Mouse (Mus musculus) hindbrain, embryonic 14.5 days (tissue): ENCODE measurements around the gene Sema3c. TPM values are rescaled to one million over a fixed set of nuclear protein-coding genes. Genes with fewer than 3 reads are reported as not detected.
A peak's percentile ranks its signal among the peaks of the same experiment; 100 is the strongest.

Experiments used
- ATAC-seq: fragments of 200-750 bp; cut with Nextera tagmentation; 2 replicates; pipeline ENCODE4 v1.8.0; 2017; ENCODE audit warnings: moderate number of reproducible peaks, mild to moderate bottlenecking, moderate TSS enrichment, moderate library complexity; ENCODE audit not compliant: low FRiP score
- DNase-seq: peaks from one replicate; pipeline ENCODE4 v3.0.0-alpha.2; 2015; ENCODE audit warnings: low spot score
- H3K27ac ChIP-seq: fragments of 300-500 bp; sonication (generic); 2 replicates; pipeline ENCODE4 v1.5.1; 2014; ENCODE audit warnings: mild to moderate bottlenecking, moderate library complexity
- H3K27me3 ChIP-seq: fragments of 300-500 bp; sonication (generic); 2 replicates; pipeline ENCODE4 v1.6.1; 2014; ENCODE audit warnings: mild to moderate bottlenecking, low read length, mixed read lengths; ENCODE audit not compliant: control insufficient read depth, insufficient read depth
- H3K36me3 ChIP-seq: fragments of 300-500 bp; sonication (generic); replicated peaks from 2 replicates; pipeline ENCODE4 v1.6.1; 2014; ENCODE audit not compliant: control insufficient read depth, insufficient read depth
- H3K4me1 ChIP-seq: fragments of 300-500 bp; sonication (generic); replicated peaks from 2 replicates; pipeline ENCODE4 v1.6.1; 2014; ENCODE audit warnings: antibody characterized with exemption, low read length, mixed read lengths; ENCODE audit not compliant: control insufficient read depth, insufficient read depth
- H3K4me2 ChIP-seq: fragments of 300-500 bp; sonication (generic); replicated peaks from 2 replicates; pipeline ENCODE4 v1.6.1; 2014; ENCODE audit warnings: mild to moderate bottlenecking, moderate library complexity
- H3K4me3 ChIP-seq: fragments of 300-500 bp; sonication (generic); replicated peaks from 2 replicates; pipeline ENCODE4 v1.5.1; 2014; ENCODE audit warnings: mild to moderate bottlenecking, low read length
- H3K9ac ChIP-seq: fragments of 300-500 bp; sonication (generic); 2 replicates; pipeline ENCODE4 v1.6.1; 2014
- H3K9me3 ChIP-seq: fragments of 300-500 bp; sonication (generic); 2 replicates; pipeline ENCODE4 v1.6.1; 2016; ENCODE audit warnings: low read length; ENCODE audit not compliant: control insufficient read depth
- WGBS: fragments of 180-500 bp; shearing (Covaris S2); extraction: QIAGEN DNeasy Blood & Tissue Kit; methylation state at CpG from one replicate; pipeline ENCODE4 v1.1.7; 2014; 5-methylcytosine and 5-hydroxymethylcytosine counted together
- polyA plus RNA-seq: library from polyadenylated mRNA; unstranded; fragments of >200 nt; fragmentation: Nextera tagmentation; extraction: Ambion mirVana; gene quantifications from 2 replicates; pipeline ENCODE4 v1.2.1, GENCODE M21; 2014

The Sema3c gene
- polyA plus RNA-seq, 1 experiment from 2014 or later = 22.0 TPM

- Histone ChIP-seq H3K4me2 (no peak overlapping the region), H3K9me3 (no peaks in the 10 kb centered on the region), H3K4me3 (no peak overlapping the region), H3K27ac (no peak overlapping the region), H3K4me1 (no peaks in the 10 kb centered on the region), H3K36me3 (no peaks in the 10 kb centered on the region), H3K27me3 (no peaks in the 10 kb centered on the region), H3K9ac (no peak overlapping the region)
- 87% methylated on average over 2 of the region's 2 CpGs for WGBS
- DNase-seq (no peak), ATAC-seq (no peak)
These were observed 121.3 kb downstream of the Sema3c start for GRCm38 (mm10) chr5:17695366-17695765.

- Histone ChIP-seq H3K9me3 (no peaks in the 10 kb centered on the region), H3K36me3 (no peaks in the 10 kb centered on the region), H3K4me1 (no peaks in the 10 kb centered on the region), H3K4me2 (no peak overlapping the region), H3K27ac (no peak overlapping the region), H3K4me3 (no peak overlapping the region), H3K9ac (no peak overlapping the region), H3K27me3 (no peaks in the 10 kb centered on the region)
- DNase-seq (no peak), ATAC-seq (no peak)
- 84% methylated on average over 2 of the region's 2 CpGs for WGBS
These were observed 124.8 kb downstream of the Sema3c start for GRCm38 (mm10) chr5:17698905-17699304.

- H3K36me3 ChIP-seq = no peaks in the 10 kb centered on the region
- no peak overlapping the region for H3K4me2 ChIP-seq
- H3K9ac ChIP-seq = no peak overlapping the region
- H3K4me1 ChIP-seq = no peaks in the 10 kb centered on the region
- no peak overlapping the region for H3K4me3 ChIP-seq
- no peaks in the 10 kb centered on the region for H3K27me3 ChIP-seq
- H3K9me3 ChIP-seq = no peaks in the 10 kb centered on the region
- H3K27ac ChIP-seq = no peak overlapping the region
- no peak for ATAC-seq
- DNase-seq = no peak
- 75% methylated on average over 3 of the region's 3 CpGs for WGBS
These were observed 130.1 kb downstream of the Sema3c start for GRCm38 (mm10) chr5:17704160-17704559.

- no peaks in the 10 kb centered on the region for H3K27me3 ChIP-seq
- H3K9me3 ChIP-seq = no peaks in the 10 kb centered on the region
- H3K4me1 ChIP-seq = no peaks in the 10 kb centered on the region
- H3K36me3 ChIP-seq = no peaks in the 10 kb centered on the region
- no peak overlapping the region for H3K4me2 ChIP-seq
- WGBS = 26% methylated on average over 3 of the region's 3 CpGs
- H3K4me3 ChIP-seq = no peak overlapping the region
- no peak overlapping the region for H3K9ac ChIP-seq
- DNase-seq (no peak), ATAC-seq (no peak; the same call in 1 of the 2 replicates)
- no peak overlapping the region for H3K27ac ChIP-seq
These were observed 133.0 kb downstream of the Sema3c start for GRCm38 (mm10) chr5:17707086-17707485.

GRCm38 (mm10) chr5:17712374-17712773, 138.3 kb downstream of the Sema3c start:
- Histone ChIP-seq H3K27ac (no peak overlapping the region), H3K27me3 (no peaks in the 10 kb centered on the region), H3K36me3 (no peaks in the 10 kb centered on the region), H3K4me3 (no peak overlapping the region), H3K9ac (no peak overlapping the region), H3K4me2 (no peak overlapping the region), H3K4me1 (no peaks in the 10 kb centered on the region), H3K9me3 (no peaks in the 10 kb centered on the region)
- 67% methylated on average over 4 of the region's 4 CpGs for WGBS
- ATAC-seq (no peak), DNase-seq (no peak)

GRCm38 (mm10) chr5:17715206-17715605, 141.1 kb downstream of the Sema3c start:
- Histone ChIP-seq H3K4me3 (no peak overlapping the region), H3K9ac (no peak overlapping the region), H3K27me3 (no peaks in the 10 kb centered on the region), H3K4me1 (no peaks in the 10 kb centered on the region), H3K27ac (no peak overlapping the region), H3K4me2 (no peak overlapping the region), H3K36me3 (no peaks in the 10 kb centered on the region), H3K9me3 (no peaks in the 10 kb centered on the region)
- 48% methylated on average over 1 of the region's 1 CpGs for WGBS
- ATAC-seq = no peak
- DNase-seq = no peak

- H3K36me3 ChIP-seq = no peaks in the 10 kb centered on the region
- H3K27ac ChIP-seq = no peak overlapping the region
- no peak for DNase-seq
- WGBS = 76% methylated on average over 4 of the region's 4 CpGs
- H3K4me1 ChIP-seq = no peaks in the 10 kb centered on the region
- no peak for ATAC-seq
- H3K4me2 ChIP-seq = no peak overlapping the region
- no peaks in the 10 kb centered on the region for H3K9me3 ChIP-seq
- H3K27me3 ChIP-seq = no peaks in the 10 kb centered on the region
- H3K9ac ChIP-seq = no peak overlapping the region
- H3K4me3 ChIP-seq = no peak overlapping the region
These were observed 145.9 kb downstream of the Sema3c start for GRCm38 (mm10) chr5:17720011-17720410.

GRCm38 (mm10) chr5:17724031-17724430, 149.9 kb downstream of the Sema3c start:
- H3K36me3 ChIP-seq = no peaks in the 10 kb centered on the region
- no peak for DNase-seq
- WGBS = 41% methylated on average over 2 of the region's 2 CpGs
- H3K9ac ChIP-seq = no peak overlapping the region
- H3K4me3 ChIP-seq = no peak overlapping the region
- no peaks in the 10 kb centered on the region for H3K4me1 ChIP-seq
- H3K4me2 ChIP-seq = no peak overlapping the region
- no peak overlapping the region for H3K27ac ChIP-seq
- ATAC-seq = peak; percentile 69; the same call in 1 of the 2 replicates
- H3K9me3 ChIP-seq = 0 out of 2 replicates have a peak, but pooled peaks cover 7% of the 10 kb centered on the region
- no peaks in the 10 kb centered on the region for H3K27me3 ChIP-seq

- no peak overlapping the region for H3K4me2 ChIP-seq
- H3K9me3 ChIP-seq = 0 out of 2 replicates have a peak, but pooled peaks cover 7% of the 10 kb centered on the region
- 62% methylated on average over 5 of the region's 5 CpGs for WGBS
- H3K4me1 ChIP-seq = no peaks in the 10 kb centered on the region
- no peak overlapping the region for H3K27ac ChIP-seq
- DNase-seq (no peak), ATAC-seq (no peak)
- no peaks in the 10 kb centered on the region for H3K36me3 ChIP-seq
- no peak overlapping the region for H3K4me3 ChIP-seq
- no peak overlapping the region for H3K9ac ChIP-seq
- no peaks in the 10 kb centered on the region for H3K27me3 ChIP-seq
These were observed 154.0 kb downstream of the Sema3c start for GRCm38 (mm10) chr5:17728047-17728446.

GRCm38 (mm10) chr5:17739805-17740204, 165.7 kb downstream of the Sema3c start:
- 57% methylated on average over 3 of the region's 3 CpGs for WGBS
- DNase-seq (no peak), ATAC-seq (no peak)
- Histone ChIP-seq H3K9ac (no peak overlapping the region), H3K36me3 (no peaks in the 10 kb centered on the region), H3K4me3 (no peak overlapping the region), H3K4me1 (no peaks in the 10 kb centered on the region), H3K27me3 (no peaks in the 10 kb centered on the region), H3K27ac (no peak overlapping the region), H3K4me2 (no peak overlapping the region), H3K9me3 (no peaks in the 10 kb centered on the region)
